Mouse (Mus musculus) lung, adult 2 months (tissue): Measurements from ENCODE around the gene Tuba8.

ENCODE experiments used
- CTCF ChIP-seq: fragments of 200-500 bp; IDR thresholded peaks from 2 replicates; pipeline ENCODE4 v1.5.1; 2011; ENCODE audit warnings: mild to moderate bottlenecking, low read length, control low read depth; ENCODE audit not compliant: insufficient read depth
- POLR2A ChIP-seq: fragments of 200-500 bp; IDR thresholded peaks from 2 replicates; pipeline ENCODE4 v1.6.1; 2011; ENCODE audit warnings: low read depth, mild to moderate bottlenecking, control low read depth, low read length, borderline replicate concordance; ENCODE audit errors: extremely low read depth

GRCm38 (mm10) chr6:121183414-121184173, 26.9 kb upstream of the Tuba8 start, which contains the start of gene Pex26:
- TF ChIP-seq CTCF (no peak), POLR2A (peak; percentile 66; the same call in 1 of the 2 replicates)
